Mouse (Mus musculus): ENCODE data around the gene Nrxn3. TPM values are rescaled to one million over a fixed set of nuclear protein-coding genes. Genes with fewer than 3 reads are reported as not detected.

The Nrxn3 gene
- polyA plus RNA-seq, 1 experiment, result 0.08 TPM

DNA sequence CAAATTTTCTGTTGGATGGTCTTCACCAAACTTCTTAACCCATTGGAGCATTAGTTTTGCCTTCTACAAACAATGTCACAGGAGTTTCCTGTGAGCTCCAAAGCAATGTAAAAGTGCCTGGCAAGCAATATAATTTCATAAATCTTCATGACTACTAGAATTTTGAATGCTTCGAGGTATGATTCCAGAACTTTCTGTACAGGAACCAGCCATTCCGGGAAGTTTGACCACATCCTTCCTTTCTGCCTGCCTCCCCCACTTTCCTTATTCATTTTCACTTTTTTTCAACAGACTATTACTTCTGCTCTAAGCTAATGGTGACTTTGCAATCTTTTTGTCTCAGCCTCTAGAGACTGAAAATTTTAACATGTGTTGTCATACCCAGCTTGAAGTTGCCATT lies 1218.1 kb downstream of the Nrxn3 start:
- no peak for DNase-seq (ENCODE audit: low read depth)

DNA sequence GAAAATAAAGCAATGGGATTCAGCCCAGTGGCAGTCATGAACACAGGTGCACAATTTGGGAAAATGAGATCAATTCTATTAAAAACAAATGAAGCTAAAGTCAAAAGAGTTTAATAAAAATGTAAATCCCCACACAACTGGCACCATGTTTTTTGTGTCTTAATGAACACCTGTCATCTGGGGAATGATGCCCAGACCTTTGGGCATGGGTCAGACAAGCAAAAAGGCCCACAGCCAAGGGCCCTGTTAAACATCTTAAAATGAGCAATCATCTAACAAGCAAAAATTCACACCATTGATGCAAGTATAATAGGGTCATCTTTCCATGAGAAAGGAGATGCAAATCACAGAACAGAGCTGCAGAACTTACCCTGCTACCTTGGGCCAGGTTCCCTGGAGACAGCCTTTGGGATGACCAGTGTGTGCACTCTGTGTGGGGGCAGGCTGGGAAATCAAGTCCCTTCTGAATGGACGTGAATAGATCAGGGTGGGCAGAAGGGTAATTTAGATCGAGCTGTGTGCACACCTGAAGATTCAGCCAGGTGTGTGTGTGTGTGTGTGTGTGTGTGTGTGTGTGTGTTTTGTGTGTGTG lies 1223.3 kb downstream of the Nrxn3 start:
- no peak for DNase-seq (ENCODE audit: low read depth)

DNA sequence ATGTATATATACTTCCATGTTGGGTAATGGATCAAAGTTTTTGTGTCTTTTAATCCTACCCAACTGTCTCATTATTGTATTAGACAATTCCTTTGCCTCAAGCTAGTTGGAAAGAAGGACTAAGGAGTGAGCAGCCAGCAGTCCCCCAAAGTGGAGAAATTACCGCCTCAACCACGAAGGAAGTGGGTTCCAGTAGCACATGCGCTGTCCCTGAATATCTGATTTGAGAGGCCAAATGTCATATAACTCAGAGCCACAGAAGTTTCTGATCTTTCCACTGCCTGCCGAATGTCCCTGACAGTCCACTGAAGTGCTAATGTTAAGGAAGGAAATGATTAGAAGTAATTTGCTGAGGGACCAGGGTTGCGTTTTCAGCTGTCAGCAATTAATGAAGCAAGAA lies 1223.8 kb downstream of the Nrxn3 start:
- no peak for DNase-seq (ENCODE audit: low read depth)

DNA sequence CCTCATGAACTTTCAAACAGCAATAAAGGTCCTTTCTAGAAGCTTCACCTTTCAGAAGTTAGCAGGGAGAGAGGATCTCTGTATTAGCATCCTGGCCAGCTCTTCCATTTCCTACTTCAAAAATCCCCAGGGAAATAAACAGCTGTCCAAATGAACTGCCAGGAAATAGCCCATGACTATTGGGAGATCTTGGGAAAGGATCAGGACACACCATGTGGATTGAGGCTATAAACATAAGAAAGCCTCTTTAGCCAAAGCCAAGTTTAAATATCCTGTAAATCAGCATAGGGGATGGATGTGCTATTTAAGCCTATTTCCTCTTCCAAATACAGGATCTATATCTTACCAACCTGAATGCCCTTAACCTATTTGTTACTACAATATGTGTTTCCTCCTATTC lies 1230.6 kb downstream of the Nrxn3 start:
- DNase-seq (ENCODE audit: low read depth), result no peak

DNA sequence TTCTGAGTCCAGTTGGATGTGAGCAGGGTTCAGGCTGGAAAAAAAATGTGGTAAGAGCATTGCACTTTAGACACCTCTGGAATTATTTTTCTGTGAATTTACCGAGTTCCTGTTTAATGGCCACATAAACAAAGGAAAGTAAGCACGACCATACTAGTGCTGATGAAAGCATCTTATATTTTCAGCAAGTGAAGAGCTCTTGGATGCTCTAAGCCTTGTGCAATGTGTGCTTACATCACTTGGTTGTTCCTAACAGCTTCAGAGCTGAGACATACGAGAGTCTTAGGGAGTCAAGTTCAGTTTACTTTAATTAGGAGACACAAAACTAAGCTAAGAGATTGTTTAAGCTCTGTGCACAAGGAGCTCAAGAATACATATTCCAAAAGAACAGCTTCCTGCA lies 1231.0 kb downstream of the Nrxn3 start:
- DNase-seq (ENCODE audit: low read depth), result no peak

DNA sequence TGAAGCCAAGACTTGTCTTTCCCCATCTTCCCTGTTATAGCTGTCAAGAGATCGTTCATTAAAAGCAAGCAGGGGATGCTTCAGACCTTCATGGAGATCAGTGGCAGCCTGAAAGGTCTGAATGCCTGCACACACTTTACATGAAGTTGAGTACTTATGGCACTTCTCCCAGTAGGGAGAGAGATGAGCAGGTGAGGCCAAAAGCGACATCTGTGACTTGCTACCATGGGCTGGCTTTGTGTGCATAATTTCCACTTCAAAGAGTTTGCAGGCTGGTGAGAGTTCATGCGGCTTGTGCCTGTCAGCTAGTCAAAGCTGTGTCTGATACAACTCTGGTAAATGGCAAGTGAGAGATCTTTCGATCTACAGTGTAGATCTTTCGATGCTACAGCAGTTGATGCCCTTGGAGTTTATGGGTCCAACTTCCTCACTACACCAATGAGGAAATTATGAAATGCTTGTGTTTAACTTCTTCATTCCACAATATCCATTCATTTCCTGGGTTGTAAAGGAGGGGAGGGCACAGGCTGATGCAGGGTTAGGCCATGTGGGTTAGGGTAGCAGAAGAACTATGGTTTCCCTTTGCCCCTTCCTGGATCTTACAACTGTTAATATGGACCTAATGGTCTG lies 1231.9 kb downstream of the Nrxn3 start:
- no peak for DNase-seq (ENCODE audit: low read depth)

DNA sequence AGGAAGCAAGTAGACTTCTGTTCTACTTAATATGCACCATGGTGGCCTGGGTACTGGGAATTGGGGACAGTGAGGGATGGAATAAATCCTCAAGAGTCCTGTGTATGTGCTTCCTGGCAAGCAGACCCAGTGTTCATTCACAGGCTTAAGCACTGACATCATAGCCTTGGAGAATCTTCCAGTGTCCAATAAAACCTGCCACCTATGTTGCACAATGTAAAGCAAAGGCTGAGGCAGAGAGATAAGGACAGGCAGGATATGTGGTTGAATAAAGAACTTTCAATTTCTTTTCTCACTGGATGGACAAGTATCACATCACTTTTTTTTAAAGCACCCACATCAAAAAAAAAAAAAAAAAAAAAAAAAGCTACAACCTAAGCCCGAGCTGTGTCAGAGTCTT lies 1240.4 kb downstream of the Nrxn3 start:
- DNase-seq (ENCODE audit: low read depth), result no peak

DNA sequence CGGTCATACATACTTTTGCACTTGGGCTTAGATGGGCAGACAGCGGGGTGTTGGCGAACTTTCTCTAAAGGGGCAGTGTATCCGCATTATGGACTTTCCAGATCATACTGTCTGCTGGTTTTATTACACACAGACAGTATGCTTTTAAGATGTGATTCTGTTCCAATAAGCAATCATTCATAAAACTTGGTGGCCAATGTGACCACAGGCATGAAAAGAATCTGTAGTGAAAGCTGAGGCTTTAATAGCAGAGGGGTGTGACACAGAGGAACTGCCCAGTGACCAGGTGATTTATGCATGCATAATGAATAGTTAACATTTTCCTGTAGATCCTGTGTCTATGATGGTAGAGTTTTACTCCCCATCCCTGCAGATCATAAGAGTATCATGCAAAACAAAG lies 1254.0 kb downstream of the Nrxn3 start:
- DNase-seq (ENCODE audit: low read depth), result no peak

DNA sequence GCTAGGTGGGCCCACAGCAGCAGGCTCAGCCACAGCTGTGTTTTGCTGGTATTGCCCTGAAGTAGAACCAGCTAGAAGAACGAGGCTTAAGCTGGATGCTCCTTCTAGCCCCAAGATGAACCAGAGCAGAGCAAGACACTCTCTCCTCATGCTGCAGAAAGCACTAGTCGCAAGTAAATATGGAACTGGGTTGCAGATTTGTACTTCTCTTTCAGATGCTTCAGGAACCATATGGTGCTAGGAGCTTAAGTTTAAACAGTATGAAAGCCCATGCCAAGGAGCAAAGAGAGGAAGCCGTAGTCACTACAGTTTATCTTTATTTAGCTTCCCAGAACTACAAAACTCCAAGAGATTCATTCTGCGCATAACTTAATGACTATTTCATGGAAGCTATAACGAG lies 1254.8 kb downstream of the Nrxn3 start:
- DNase-seq (ENCODE audit: low read depth), result no peak

DNA sequence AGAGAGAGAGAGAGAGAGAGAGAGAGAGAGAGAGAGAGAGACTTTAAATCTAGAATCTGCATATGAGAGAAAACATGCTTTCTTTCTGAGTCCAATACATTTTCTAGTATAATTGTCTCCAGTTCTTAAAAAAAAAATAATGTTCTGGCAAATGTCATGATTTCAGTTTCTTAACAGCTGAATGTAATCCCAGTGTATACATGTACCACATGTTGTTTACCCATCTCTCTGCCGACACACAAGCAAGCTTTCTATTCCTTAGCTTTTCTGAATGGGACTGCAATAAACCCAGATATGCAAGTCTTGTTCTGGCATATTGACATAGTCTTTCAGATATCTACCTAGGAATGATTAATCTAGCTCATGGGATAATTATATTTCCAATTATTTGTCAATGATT lies 1256.5 kb downstream of the Nrxn3 start:
- DNase-seq (ENCODE audit: low read depth), result no peak

DNA sequence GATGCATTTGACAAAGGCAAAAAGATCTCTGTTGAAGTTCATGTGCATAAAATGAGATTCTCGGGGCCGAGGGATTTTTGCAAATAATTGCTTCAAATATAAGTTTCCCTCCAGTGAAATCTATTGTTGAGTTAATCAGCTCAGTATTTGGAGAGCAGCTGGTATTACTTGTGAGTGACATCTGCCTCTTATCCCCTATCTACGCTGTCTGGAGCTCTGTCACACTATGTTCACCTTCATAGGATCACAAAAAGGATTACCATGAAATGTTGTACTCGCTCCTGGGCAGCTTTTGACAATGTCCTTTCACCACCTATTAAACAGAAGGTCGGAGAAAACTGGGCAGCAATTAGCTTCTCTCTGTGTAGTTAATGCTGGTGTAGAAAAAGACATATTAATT lies 1259.8 kb downstream of the Nrxn3 start:
- DNase-seq (ENCODE audit: low read depth), result no peak

DNA sequence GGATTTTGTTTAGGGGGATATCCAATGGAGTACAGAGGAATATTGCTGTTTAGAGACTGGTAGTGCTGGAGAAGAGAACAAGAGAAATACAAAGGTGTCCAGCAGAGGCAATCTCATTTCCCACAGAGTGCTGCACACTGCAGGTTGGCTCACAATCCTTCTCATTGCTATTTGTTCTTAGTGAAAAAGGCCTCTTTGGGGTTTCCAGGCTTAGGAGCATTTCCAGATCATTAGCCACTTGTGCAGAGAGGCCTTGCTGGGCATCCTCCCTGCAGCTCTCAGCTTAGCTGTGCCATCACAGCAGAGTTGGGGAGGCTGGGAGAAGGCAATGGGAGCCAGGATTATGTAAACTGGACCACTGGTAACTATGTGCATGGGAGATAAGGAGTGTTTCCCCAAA lies 1260.7 kb downstream of the Nrxn3 start:
- DNase-seq (ENCODE audit: low read depth), result no peak

DNA sequence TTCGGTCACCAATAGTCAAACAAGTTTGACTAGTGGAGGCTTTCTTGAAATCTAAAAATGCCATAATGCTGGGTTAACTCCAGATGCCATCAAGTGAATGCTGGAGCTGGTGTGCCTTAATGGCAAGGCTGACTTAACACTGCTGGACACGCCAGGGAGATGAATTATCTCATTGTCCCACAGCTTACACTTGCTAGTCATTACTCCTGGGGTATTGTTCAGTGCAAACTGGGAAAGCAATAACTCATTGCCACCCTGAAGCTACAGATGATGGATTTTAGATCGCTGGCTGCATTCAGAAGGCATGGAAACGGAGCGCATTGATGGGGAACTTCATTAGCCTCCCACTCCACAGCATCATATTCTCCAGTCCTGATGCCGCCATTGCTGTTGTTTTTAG lies 1263.5 kb downstream of the Nrxn3 start:
- DNase-seq (ENCODE audit: low read depth), result no peak

DNA sequence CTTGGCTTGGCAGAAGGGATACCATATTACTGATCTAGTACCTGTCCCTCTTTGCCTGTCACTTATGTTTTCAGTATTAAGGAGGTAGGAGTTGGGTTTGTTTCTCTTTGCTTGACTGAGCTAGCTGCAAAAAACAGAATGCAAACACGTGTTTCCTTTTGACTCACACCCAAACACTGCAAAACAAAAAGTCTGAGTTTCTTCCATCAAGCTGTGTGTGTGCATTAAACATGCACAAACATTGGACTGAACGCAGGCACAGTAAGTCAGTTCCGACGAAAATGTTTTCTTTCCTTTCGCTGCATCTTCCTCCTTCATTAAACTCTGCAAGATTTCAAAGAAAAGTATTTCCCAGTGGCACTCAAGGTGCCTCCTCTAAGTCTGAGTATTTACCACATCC lies 1270.6 kb downstream of the Nrxn3 start:
- DNase-seq (ENCODE audit: low read depth), result no peak

DNA sequence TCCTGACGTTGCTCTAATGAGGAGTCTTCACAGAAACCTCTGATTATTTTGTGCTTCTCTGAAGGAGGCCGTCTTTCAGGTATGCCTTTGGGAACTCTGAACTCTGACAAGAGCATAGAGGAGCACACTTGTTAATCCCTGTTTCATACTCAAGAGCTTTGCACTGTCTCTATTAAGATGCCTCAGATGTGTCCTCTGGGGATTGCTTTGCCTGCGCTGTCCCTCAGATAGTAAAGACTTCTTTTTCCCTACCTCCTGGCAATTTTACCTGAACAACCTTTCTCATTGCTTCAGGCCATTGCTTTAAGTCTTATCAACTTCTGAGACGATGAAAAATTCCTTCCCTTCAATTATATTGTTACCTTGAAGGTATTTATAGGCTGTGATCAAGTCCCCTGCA lies 1272.7 kb downstream of the Nrxn3 start:
- no peak for DNase-seq (ENCODE audit: low read depth)

DNA sequence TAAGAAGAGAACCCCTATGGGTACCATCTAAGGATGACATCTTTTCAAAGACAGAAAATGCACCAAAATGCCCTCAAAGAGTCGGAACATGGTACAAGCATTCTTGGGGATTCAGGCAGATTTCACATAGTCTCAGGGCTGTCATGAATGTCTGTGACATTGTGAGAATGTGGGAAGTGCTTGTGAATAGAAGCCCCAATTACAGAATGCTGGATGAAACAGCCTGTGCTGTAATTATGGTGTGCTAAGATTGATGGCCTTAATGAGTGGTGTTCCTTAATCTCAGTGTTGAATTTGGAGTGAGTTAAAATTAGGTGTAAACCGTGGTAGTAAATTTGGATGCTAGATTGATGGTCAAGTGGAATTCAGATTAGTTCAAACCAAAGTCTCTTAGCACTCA lies 1287.6 kb downstream of the Nrxn3 start:
- DNase-seq (ENCODE audit: low read depth), result no peak

DNA sequence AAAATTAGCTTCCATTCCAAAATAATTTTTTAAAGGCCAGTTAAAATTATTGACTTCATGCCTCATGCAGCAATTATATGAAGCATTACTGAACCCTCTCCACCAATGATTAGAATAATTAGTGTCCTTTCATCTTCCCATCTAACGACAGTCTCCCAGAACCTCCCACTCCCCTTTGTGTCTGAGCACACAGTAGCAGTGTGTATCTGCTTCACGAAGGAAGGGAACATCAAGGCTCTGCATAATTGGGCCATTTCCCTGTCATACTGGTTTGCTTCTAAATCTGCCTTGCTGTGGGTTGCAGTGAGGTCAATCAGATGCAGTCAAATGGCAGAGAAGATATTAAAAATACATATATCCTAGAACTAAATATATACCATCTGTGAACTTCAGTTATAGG lies 1291.3 kb downstream of the Nrxn3 start:
- no peak for DNase-seq (ENCODE audit: low read depth)

DNA sequence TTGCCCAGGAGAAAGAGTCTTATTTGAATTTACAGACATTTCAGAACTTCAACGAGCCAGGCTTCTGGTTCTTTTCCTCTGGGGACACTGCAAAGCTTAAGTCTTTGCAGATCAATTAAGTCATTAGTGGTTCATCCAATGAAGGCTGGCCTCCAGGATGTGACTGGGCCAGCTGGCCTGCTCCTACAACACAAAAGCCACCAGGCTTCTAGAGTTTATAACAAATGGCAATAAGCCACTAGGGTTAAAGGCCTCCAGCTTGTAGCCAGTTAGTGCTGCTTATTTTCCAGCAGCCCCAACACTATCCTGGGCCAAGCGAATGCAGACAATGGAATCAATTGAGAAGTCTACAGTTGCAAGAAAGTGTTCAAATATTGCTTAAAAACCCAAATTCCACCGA lies 1304.3 kb downstream of the Nrxn3 start:
- no peak for DNase-seq (ENCODE audit: low read depth)

DNA sequence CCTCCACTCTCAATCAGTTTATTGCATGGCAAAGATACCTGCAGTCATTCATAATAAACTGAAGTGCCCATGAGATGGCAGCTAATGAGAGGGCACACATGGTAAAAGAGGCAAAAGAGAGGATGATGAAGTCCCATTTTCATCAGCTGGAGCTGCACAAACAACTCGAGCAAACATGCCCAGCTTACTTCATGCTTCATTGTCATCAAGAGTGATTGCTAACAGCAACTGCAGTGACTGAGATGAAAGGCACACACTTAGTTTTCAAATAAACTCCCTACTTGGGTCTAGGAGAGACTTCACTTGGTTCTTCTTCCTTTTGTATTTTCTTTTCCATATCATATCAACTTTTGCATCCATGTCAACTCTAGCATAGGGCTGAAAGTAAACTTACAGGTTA lies 1318.4 kb downstream of the Nrxn3 start:
- no peak for DNase-seq (ENCODE audit: low read depth)

DNA sequence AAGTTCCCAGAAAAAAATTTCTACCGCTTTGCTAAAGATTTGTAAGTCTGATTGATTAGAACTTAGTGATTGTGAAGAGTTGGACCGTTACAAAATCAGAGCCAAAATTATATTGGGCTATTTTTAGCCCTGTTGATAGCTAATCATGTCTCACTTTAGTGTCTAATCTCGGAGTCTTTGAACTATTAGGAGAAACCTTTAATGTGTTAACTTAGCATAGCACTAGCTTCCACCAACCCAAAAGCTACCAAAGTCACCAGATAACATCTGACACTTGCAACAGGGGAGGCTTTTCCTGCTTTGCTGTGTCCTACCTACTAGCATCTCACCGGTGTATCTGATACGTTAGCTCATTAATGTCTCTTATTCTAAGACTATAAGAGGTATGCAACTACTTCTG lies 1333.6 kb downstream of the Nrxn3 start:
- DNase-seq (ENCODE audit: low read depth), result no peak

DNA sequence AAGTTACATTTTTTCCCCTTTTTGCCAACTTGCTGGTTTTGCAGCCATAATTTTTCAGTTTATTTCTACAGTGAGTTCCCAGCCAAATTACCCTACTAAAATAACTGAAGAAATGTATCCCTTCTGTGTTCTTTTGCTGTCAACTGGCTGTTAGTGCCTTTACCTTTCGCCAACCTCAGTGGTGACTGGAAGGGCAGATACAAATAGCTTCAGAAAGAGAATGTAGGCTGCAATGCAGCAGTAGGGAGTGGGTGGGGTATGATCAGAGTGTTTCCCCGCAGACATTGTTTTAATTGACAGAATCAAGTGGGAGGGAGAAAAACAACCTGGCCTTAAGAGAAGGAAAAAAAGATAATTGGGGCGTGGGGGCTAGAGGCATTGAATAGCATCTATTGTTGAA lies 1337.1 kb downstream of the Nrxn3 start:
- no peak for DNase-seq (ENCODE audit: low read depth)

DNA sequence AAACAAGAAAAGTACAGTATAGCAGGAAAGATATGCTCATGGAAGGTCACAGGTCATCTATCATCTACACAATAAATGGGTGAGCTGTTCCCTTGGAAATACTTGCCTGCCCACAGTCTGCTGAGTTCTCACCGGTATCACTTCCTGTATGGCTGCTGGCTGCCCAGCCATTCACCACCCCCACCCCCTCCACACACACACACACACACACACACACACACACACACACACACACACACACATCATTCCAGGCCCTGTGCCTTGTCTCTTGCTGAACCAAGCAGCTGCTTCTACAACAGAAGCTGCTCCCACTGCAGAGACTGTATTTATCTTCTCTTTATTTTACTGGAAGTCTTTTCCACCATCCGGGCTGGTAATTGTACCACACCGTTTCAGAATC lies 1338.6 kb downstream of the Nrxn3 start:
- DNase-seq (ENCODE audit: low read depth), result no peak

DNA sequence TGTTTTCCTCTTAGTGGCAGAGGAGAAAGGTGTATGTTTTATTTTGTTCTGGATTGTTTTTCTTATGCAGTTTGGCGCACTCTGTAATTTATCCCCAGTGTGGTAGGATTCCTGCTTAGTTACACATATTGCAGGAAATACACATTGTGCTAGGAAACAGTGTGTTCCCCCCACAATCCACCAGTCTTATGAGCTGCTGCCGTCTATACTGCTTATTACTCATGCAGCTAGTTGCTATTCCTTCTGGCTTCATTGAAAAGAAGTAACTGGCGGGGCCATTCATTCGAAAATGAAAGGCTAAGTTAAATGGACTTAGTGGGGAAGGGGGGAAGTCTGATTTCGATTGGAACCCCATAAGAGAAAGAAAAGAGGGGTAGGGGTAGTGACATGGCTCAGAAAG lies 1339.5 kb downstream of the Nrxn3 start:
- no peak for DNase-seq (ENCODE audit: low read depth)

DNA sequence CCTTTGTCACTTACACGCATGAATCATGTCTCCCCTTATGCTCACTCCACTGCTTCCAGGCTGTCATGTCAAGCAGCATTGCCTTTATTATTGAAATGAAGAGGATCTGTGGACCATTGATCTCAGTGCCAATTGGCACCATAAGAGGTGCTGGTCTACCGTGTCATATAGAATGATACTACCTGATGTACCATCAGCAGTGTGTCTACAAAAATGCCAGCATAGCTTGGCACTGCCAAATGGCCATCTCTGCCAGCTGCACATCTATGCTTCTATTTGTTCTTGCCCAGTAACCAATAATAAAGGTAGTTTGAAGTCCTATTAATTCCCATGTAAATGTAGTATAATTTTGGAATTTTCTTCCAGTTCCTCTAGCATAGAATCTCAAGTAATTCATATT lies 1340.8 kb downstream of the Nrxn3 start:
- no peak for DNase-seq (ENCODE audit: low read depth)
